Mouse (Mus musculus) testis, adult 2 months (tissue): Measurements from ENCODE around the gene Stk10. TPM values are rescaled to one million over a fixed set of nuclear protein-coding genes. Genes with fewer than 3 reads are reported as not detected.

Experiments used
- H3K27ac ChIP-seq: fragments of 200-500 bp; 2 replicates; pipeline ENCODE4 v1.5.1; 2012; ENCODE audit warnings: low read depth, low read length; ENCODE audit not compliant: control insufficient read depth, insufficient read depth
- H3K27me3 ChIP-seq: fragments of 200-500 bp; 2 replicates; pipeline ENCODE4 v1.6.1; 2012; ENCODE audit warnings: mild to moderate bottlenecking, low read length, moderate library complexity; ENCODE audit not compliant: control insufficient read depth, insufficient read depth
- H3K36me3 ChIP-seq: fragments of 200-500 bp; 2 replicates; pipeline ENCODE4 v1.6.1; 2012; ENCODE audit warnings: mild to moderate bottlenecking, low read length; ENCODE audit not compliant: control insufficient read depth, insufficient read depth
- H3K4me1 ChIP-seq: fragments of 200-500 bp; 2 replicates; pipeline ENCODE4 v1.6.1; 2012; ENCODE audit warnings: low read length; ENCODE audit not compliant: control insufficient read depth, insufficient read depth
- H3K4me3 ChIP-seq: fragments of 200-500 bp; 2 replicates; pipeline ENCODE4 v1.5.1; 2012; ENCODE audit warnings: low read depth, mild to moderate bottlenecking, low read length, moderate library complexity, mixed read lengths; ENCODE audit not compliant: control insufficient read depth
- CTCF ChIP-seq: fragments of 200-500 bp; IDR thresholded peaks from 2 replicates; pipeline ENCODE4 v1.5.1; 2012; ENCODE audit warnings: low read depth, mild to moderate bottlenecking, inconsistent platforms, low read length, moderate library complexity; ENCODE audit not compliant: control insufficient read depth, insufficient read depth, insufficient replicate concordance
- POLR2A ChIP-seq: fragments of 200-500 bp; IDR thresholded peaks from 2 replicates; pipeline ENCODE4 v1.6.1; 2012; ENCODE audit warnings: low read depth, mild to moderate bottlenecking, inconsistent platforms, low read length, moderate library complexity; ENCODE audit not compliant: control insufficient read depth
- polyA plus RNA-seq: library from polyadenylated mRNA; depleted of rRNA; stranded (reverse); fragments of >200 nt; gene quantifications from 2 replicates; pipeline ENCODE4 v1.2.3, GENCODE M21; 2012

Gene Stk10
- polyA plus RNA-seq, 1 experiment, result 38.3 TPM

GRCm38 (mm10) chr11:32575964-32576759 lies 43.1 kb downstream of the Stk10 start:
- TF ChIP-seq CTCF (no peak), POLR2A (no peak)
- H3K27ac ChIP-seq, result no peak overlapping the region
- no peaks in the 10 kb centered on the region for H3K27me3 ChIP-seq
- H3K4me3 ChIP-seq, result no peak overlapping the region
- no peaks in the 10 kb centered on the region for H3K36me3 ChIP-seq
- H3K4me1 ChIP-seq, result peaks cover 8% of the 10 kb centered on the region

- TF ChIP-seq CTCF (no peak), POLR2A (no peak)
- Histone ChIP-seq H3K4me1 (peaks cover 11% of the 10 kb centered on the region), H3K36me3 (no peaks in the 10 kb centered on the region), H3K27me3 (no peaks in the 10 kb centered on the region), H3K4me3 (no peak overlapping the region), H3K27ac (no peak overlapping the region)
These were observed 43.6 kb downstream of the Stk10 start for GRCm38 (mm10) chr11:32576760-32577050.

- no peaks in the 10 kb centered on the region; the same call in 1 of the 2 replicates for H3K36me3 ChIP-seq
- no peaks in the 10 kb centered on the region for H3K27me3 ChIP-seq
- H3K4me1 ChIP-seq, result peaks cover 11% of the 10 kb centered on the region
- TF ChIP-seq POLR2A, result no peak
- no peak for TF ChIP-seq CTCF
- H3K4me3 ChIP-seq, result peak overlapping the region; percentile 58
- no peak overlapping the region for H3K27ac ChIP-seq
These were observed 47.3 kb downstream of the Stk10 start for GRCm38 (mm10) chr11:32580305-32580947.

- no peak overlapping the region for H3K27ac ChIP-seq
- H3K27me3 ChIP-seq, result no peaks in the 10 kb centered on the region
- peaks cover 11% of the 10 kb centered on the region for H3K4me1 ChIP-seq
- TF ChIP-seq POLR2A, result no peak
- TF ChIP-seq CTCF, result no peak
- H3K4me3 ChIP-seq, result peak overlapping the region; percentile 58
- no peaks in the 10 kb centered on the region; the same call in 1 of the 2 replicates for H3K36me3 ChIP-seq
These were observed 47.9 kb downstream of the Stk10 start for GRCm38 (mm10) chr11:32581031-32581430.

DNA sequence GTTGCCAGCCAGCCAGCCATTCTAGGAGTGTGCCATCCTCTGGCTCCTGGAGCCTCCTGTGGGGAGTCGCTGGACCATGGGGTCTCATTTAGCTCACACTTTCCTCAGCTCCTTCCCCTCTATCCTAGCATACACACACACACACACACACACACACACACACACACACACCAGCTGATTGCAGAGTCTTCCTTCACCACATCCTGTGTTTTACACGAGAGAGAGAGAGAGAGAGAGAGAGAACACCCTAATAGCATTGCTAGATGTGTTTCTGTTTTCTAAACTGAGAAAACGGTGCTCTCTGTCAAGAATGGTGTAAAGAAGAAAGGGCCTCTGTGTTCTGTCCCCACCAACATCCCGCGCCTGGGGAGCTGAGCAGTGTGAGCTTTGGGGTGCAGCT lies 49.7 kb downstream of the Stk10 start:
- H3K4me3 ChIP-seq, result no peak overlapping the region
- H3K4me1 ChIP-seq, result peaks cover 11% of the 10 kb centered on the region
- H3K27me3 ChIP-seq, result no peaks in the 10 kb centered on the region
- TF ChIP-seq POLR2A (no peak), CTCF (no peak)
- no peak overlapping the region for H3K27ac ChIP-seq
- H3K36me3 ChIP-seq, result no peaks in the 10 kb centered on the region; the same call in 1 of the 2 replicates

DNA sequence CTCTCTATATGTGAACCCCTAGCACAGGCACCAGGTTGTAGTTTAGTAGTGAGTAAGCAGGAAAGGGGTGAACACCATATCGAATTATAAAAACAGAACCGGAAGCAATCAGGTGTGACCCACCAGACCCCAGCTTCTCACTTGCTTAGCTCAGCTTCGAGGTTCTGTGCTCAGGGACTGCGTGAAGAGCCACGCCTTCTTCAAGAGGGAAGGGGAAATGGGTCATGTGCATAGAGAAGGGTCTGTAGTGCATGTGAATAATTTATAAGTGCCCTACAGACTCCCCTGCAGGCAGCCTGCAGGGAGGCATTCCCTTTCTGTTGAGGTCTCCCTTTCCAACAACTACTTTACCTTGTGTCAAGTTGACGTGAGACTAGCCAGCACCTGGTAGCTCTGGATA lies 52.9 kb downstream of the Stk10 start:
- peaks cover 4% of the 10 kb centered on the region for H3K4me1 ChIP-seq
- no peaks in the 10 kb centered on the region for H3K27me3 ChIP-seq
- no peak for TF ChIP-seq POLR2A
- no peak overlapping the region for H3K4me3 ChIP-seq
- no peaks in the 10 kb centered on the region; the same call in 1 of the 2 replicates for H3K36me3 ChIP-seq
- no peak overlapping the region for H3K27ac ChIP-seq

DNA sequence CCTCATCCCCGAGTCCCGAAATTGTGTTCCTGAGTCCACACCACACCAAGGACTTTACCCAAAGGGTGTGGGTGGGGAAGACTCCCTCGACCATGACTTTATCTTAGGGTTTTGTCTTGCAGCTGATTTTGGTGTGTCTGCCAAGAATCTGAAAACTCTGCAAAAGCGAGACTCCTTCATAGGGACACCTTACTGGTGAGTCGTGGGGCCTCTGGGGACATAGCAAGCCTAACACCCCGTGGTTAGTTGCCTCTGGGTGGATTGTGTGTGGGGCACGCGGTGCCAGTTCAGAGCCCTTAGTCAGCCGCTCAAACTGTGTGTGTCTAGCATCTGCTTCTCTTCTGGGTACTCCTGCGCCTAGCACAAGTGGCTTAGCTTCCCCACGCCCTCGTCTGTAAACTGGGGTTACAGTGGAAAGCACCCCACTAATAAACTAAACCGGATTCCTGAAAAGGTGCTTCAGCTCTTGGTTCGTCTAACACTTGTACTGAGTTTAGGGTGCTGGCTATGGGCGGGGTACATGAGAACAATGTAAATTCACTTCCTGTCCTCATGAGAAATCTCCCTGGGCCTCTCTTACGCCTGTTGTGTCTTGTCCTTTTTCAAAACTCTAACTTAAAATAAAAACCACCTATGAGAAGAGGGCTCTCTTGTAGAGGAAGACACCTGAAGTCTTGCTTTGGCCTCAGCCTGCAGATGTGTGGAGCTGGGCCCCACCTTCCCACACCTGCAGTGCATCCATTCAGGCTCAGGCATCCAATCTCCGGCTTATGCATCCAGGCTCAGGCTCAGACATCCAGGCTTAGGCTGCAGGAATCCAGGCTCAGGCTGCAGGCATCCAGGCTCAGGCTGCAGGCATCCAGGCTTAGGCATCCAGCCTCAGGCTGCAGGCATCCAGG lies 54.3 kb downstream of the Stk10 start:
- Histone ChIP-seq H3K27ac (no peak overlapping the region), H3K36me3 (no peaks in the 10 kb centered on the region; the same call in 1 of the 2 replicates), H3K27me3 (no peaks in the 10 kb centered on the region), H3K4me1 (no peaks in the 10 kb centered on the region), H3K4me3 (no peak overlapping the region)
- TF ChIP-seq POLR2A (no peak), CTCF (no peak)
